Mouse (Mus musculus) lung, adult 2 months (tissue): ENCODE results near the gene Cpt1a.

ENCODE experiments used
- CTCF ChIP-seq: fragments of 200-500 bp; IDR thresholded peaks from 2 replicates; pipeline ENCODE4 v1.5.1; 2011; ENCODE audit warnings: mild to moderate bottlenecking, low read length, control low read depth; ENCODE audit not compliant: insufficient read depth
- POLR2A ChIP-seq: fragments of 200-500 bp; IDR thresholded peaks from 2 replicates; pipeline ENCODE4 v1.6.1; 2011; ENCODE audit warnings: low read depth, mild to moderate bottlenecking, control low read depth, low read length, borderline replicate concordance; ENCODE audit errors: extremely low read depth

DNA sequence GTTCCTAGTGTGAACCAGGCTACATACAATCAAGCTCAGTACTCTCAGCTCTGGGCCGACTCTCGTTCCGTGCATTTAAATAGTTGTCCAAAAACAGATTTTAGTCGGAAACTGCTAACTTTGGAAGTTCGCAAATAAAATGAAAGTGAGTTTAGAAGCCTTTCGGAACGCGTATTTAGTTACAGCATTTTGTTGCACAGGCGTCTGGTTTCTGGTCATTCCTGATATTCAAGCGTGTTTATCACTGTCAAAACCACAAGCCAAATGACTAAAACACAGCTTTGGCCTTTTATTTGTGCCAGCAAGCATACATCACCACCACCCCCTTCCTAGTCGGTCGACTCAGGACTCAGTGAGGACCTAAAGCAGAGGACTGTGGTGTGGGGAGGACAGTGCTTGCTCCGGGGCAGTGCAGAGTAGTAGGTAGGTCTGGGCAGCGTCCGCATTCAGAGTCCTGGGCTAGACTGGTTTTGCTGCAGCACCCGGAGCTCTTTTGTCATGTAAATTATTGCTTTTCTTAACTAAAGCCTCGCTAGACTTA, 2.2 kb downstream of the Cpt1a start:
- TF ChIP-seq CTCF (no peak), POLR2A (no peak)
